Mouse (Mus musculus) ES-Bruce4 (cell line): ENCODE results near the gene Rprd1b. TPM values are rescaled to one million over a fixed set of nuclear protein-coding genes. Genes with fewer than 3 reads are reported as not detected.

ENCODE experiments used
- H3K27ac ChIP-seq: 2 replicates; pipeline ENCODE4 v1.5.1; 2012; ENCODE audit warnings: low read length, inconsistent platforms; ENCODE audit not compliant: insufficient read depth
- H3K27me3 ChIP-seq: 2 replicates; pipeline ENCODE4 v1.6.1; 2012; ENCODE audit warnings: mild to moderate bottlenecking, low read length, inconsistent platforms; ENCODE audit not compliant: control insufficient read depth, poor library complexity, insufficient read depth, severe bottlenecking
- H3K36me3 ChIP-seq: 2 replicates; pipeline ENCODE4 v1.6.1; 2012; ENCODE audit warnings: inconsistent platforms, mild to moderate bottlenecking, low read length, moderate library complexity; ENCODE audit not compliant: control insufficient read depth, poor library complexity, insufficient read depth, severe bottlenecking
- H3K4me1 ChIP-seq: one replicate; pipeline ENCODE4 v1.8.1; 2011; ENCODE audit warnings: low read length; ENCODE audit not compliant: control insufficient read depth, insufficient read depth
- H3K4me3 ChIP-seq: 2 replicates; pipeline ENCODE4 v1.5.1; 2011; ENCODE audit warnings: low read depth, mild to moderate bottlenecking, low read length
- H3K9ac ChIP-seq: 2 replicates; pipeline ENCODE4 v1.6.1; 2012; ENCODE audit warnings: low read depth, mild to moderate bottlenecking, inconsistent platforms; ENCODE audit not compliant: poor library complexity, severe bottlenecking
- H3K9me3 ChIP-seq: replicated peaks from 2 replicates; pipeline ENCODE4 v1.6.1; 2012; ENCODE audit warnings: mild to moderate bottlenecking, low read length, inconsistent platforms; ENCODE audit not compliant: control insufficient read depth, poor library complexity, insufficient read depth, severe bottlenecking
- CTCF ChIP-seq: IDR thresholded peaks from one replicate; pipeline ENCODE4 v1.8.1; 2011; ENCODE audit warnings: low read depth, low read length
- EP300 ChIP-seq: IDR thresholded peaks from 2 replicates; pipeline ENCODE4 v1.6.1; 2011; ENCODE audit warnings: low read depth, low read length; ENCODE audit not compliant: insufficient read depth
- POLR2A ChIP-seq: IDR thresholded peaks from one replicate; pipeline ENCODE4 v1.8.1; 2011; ENCODE audit warnings: low read length; ENCODE audit not compliant: insufficient read depth
- polyA plus RNA-seq: library from polyadenylated mRNA; stranded (reverse); fragments of >200 nt; gene quantifications from 2 replicates; pipeline ENCODE4 v1.2.4, GENCODE M21; 2011; ENCODE audit warnings: low read depth; ENCODE audit not compliant: missing spikeins, insufficient read depth, insufficient read length

Gene Rprd1b
- polyA plus RNA-seq, 1 experiment: 18.6 TPM

GRCm38 (mm10) chr2:158121645-158122326, 93.5 kb downstream of the Rprd1b start:
- TF ChIP-seq CTCF (no peak), EP300 (no peak), POLR2A (no peak)
- H3K36me3 ChIP-seq: no peaks in the 10 kb centered on the region
- H3K4me3 ChIP-seq: no peak overlapping the region

GRCm38 (mm10) chr2:158122814-158123213, 94.5 kb downstream of the Rprd1b start:
- Histone ChIP-seq H3K27ac (no peak overlapping the region), H3K4me1 (no peaks in the 10 kb centered on the region), H3K9ac (no peak overlapping the region), H3K27me3 (no peaks in the 10 kb centered on the region), H3K9me3 (no peaks in the 10 kb centered on the region), H3K4me3 (no peak overlapping the region), H3K36me3 (no peaks in the 10 kb centered on the region)
- TF ChIP-seq POLR2A (no peak), CTCF (no peak), EP300 (no peak)

More at GRCm38 (mm10) chr2:158121645-158122326, 93.5 kb downstream of the Rprd1b start:
- no peak overlapping the region for H3K9ac ChIP-seq
- H3K27me3 ChIP-seq: no peaks in the 10 kb centered on the region
- no peaks in the 10 kb centered on the region for H3K9me3 ChIP-seq
- no peaks in the 10 kb centered on the region for H3K4me1 ChIP-seq
- no peak overlapping the region for H3K27ac ChIP-seq

- TF ChIP-seq EP300: no peak
- no peak for TF ChIP-seq POLR2A
- no peak for TF ChIP-seq CTCF
- no peaks in the 10 kb centered on the region for H3K27me3 ChIP-seq
- no peaks in the 10 kb centered on the region for H3K36me3 ChIP-seq
- H3K4me1 ChIP-seq: no peaks in the 10 kb centered on the region
- no peaks in the 10 kb centered on the region for H3K9me3 ChIP-seq
- H3K4me3 ChIP-seq: no peak overlapping the region
- H3K9ac ChIP-seq: no peak overlapping the region
- no peak overlapping the region for H3K27ac ChIP-seq
Measured at GRCm38 (mm10) chr2:158127245-158127644, 98.9 kb downstream of the Rprd1b start.

- Histone ChIP-seq H3K9me3 (no peaks in the 10 kb centered on the region), H3K9ac (no peak overlapping the region), H3K27me3 (no peaks in the 10 kb centered on the region), H3K36me3 (no peaks in the 10 kb centered on the region), H3K27ac (no peak overlapping the region), H3K4me1 (no peaks in the 10 kb centered on the region), H3K4me3 (no peak overlapping the region)
- TF ChIP-seq CTCF (no peak), EP300 (no peak), POLR2A (no peak)
Measured at GRCm38 (mm10) chr2:158127872-158128271, 99.6 kb downstream of the Rprd1b start.

DNA sequence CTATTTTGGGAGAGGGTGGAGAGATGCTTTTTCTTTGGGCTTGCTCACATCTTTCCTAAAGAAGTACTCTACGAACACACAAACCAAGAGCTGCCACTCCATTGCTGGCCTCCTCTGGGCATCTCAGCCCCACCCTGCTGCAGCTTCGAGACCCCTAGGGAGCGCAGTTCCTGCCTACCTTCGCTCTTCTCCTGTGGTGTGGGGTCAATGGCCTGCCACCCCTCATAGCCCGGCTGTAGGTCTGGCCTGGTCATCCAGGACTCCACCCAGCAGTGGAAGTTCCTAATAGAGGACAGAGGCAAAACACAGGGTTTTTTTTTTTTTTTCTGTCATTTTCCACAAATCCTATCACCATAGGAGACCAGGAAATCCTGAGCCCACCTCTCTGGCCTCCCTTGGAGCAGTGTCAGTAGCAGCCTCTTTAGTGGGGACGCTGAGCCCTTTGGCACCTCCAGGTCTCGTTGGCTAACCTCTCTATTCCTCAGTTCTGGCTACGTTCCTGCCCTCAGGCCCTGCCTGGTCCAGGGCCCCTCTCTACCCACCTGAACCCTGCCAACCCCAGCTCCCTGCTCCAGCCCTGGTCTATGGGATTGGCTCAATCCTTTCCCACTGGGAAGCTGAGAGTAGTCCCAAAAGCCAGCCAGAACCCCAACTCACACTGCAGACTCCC, 100.3 kb downstream of the Rprd1b start:
- no peak overlapping the region for H3K27ac ChIP-seq
- H3K27me3 ChIP-seq: no peaks in the 10 kb centered on the region
- H3K4me1 ChIP-seq: no peaks in the 10 kb centered on the region
- TF ChIP-seq EP300: no peak
- no peak for TF ChIP-seq POLR2A
- TF ChIP-seq CTCF: no peak
- H3K4me3 ChIP-seq: no peak overlapping the region
- no peak overlapping the region for H3K9ac ChIP-seq
- no peaks in the 10 kb centered on the region for H3K9me3 ChIP-seq
- no peaks in the 10 kb centered on the region for H3K36me3 ChIP-seq

- H3K4me1 ChIP-seq: no peaks in the 10 kb centered on the region
- TF ChIP-seq POLR2A: no peak
- no peak for TF ChIP-seq EP300
- no peak for TF ChIP-seq CTCF
- H3K9me3 ChIP-seq: no peaks in the 10 kb centered on the region
- H3K36me3 ChIP-seq: no peaks in the 10 kb centered on the region
- H3K27me3 ChIP-seq: no peaks in the 10 kb centered on the region
- H3K4me3 ChIP-seq: no peak overlapping the region
- no peak overlapping the region for H3K9ac ChIP-seq
- no peak overlapping the region for H3K27ac ChIP-seq
Measured at GRCm38 (mm10) chr2:158129291-158130002, 101.2 kb downstream of the Rprd1b start.
